Mouse (Mus musculus) midbrain, postnatal 0 days (tissue): ENCODE measurements at regions not wholly inside any gene's neighbourhood (a gene's known extent, or its start where the extent isn't known, plus 50 kb on each side); places are given as distances from the start of the nearest gene placed in this dataset.

Source experiments
- ATAC-seq: fragments of 200-750 bp; cut with Nextera tagmentation; 2 replicates; pipeline ENCODE4 v1.8.0; 2017; ENCODE audit warnings: moderate number of reproducible peaks, mild to moderate bottlenecking, moderate TSS enrichment, moderate library complexity; ENCODE audit not compliant: low FRiP score
- DNase-seq: peaks from one replicate; pipeline ENCODE4 v3.0.0-alpha.2; 2015; ENCODE audit warnings: low spot score
- H3K27ac ChIP-seq: fragments of 300-500 bp; sonication (generic); 2 replicates; pipeline ENCODE4 v1.5.1; 2014; ENCODE audit warnings: low read depth, mild to moderate bottlenecking, low read length, mixed read lengths
- H3K27me3 ChIP-seq: fragments of 300-500 bp; sonication (generic); 2 replicates; pipeline ENCODE4 v1.6.1; 2014; ENCODE audit warnings: low read length, control low read depth, mixed read lengths; ENCODE audit not compliant: insufficient read depth
- H3K36me3 ChIP-seq: fragments of 300-500 bp; sonication (generic); 2 replicates; pipeline ENCODE4 v1.6.1; 2014; ENCODE audit warnings: low read length, control low read depth, mixed read lengths; ENCODE audit not compliant: insufficient read depth
- H3K4me1 ChIP-seq: fragments of 300-500 bp; sonication (generic); 2 replicates; pipeline ENCODE4 v1.6.1; 2014; ENCODE audit warnings: mild to moderate bottlenecking, control low read depth, antibody characterized with exemption, low read length, mixed read lengths; ENCODE audit not compliant: insufficient read depth
- H3K4me2 ChIP-seq: fragments of 300-500 bp; sonication (generic); 2 replicates; pipeline ENCODE4 v1.6.1; 2014; ENCODE audit warnings: low read depth, mild to moderate bottlenecking, low read length, mixed read lengths; ENCODE audit not compliant: poor library complexity, severe bottlenecking
- H3K4me3 ChIP-seq: fragments of 300-500 bp; sonication (generic); 2 replicates; pipeline ENCODE4 v1.5.1; 2014; ENCODE audit warnings: low read depth, mild to moderate bottlenecking, low read length, moderate library complexity
- H3K9ac ChIP-seq: fragments of 300-500 bp; sonication (generic); replicated peaks from 2 replicates; pipeline ENCODE4 v1.6.1; 2014; ENCODE audit warnings: mild to moderate bottlenecking, low read length, moderate library complexity, mixed read lengths; ENCODE audit not compliant: poor library complexity, severe bottlenecking
- H3K9me3 ChIP-seq: fragments of 300-500 bp; sonication (generic); 2 replicates; pipeline ENCODE4 v1.6.1; 2016; ENCODE audit warnings: low read length, control low read depth
- CTCF ChIP-seq: IDR thresholded peaks from 2 replicates; pipeline ENCODE4 v1.5.1; 2016; ENCODE audit warnings: antibody characterized with exemption, mild to moderate bottlenecking
- WGBS: fragments of 180-500 bp; shearing (Covaris S2); extraction: QIAGEN DNeasy Blood & Tissue Kit; methylation state at CpG from one replicate; pipeline ENCODE4 v1.1.7; 2014; 5-methylcytosine and 5-hydroxymethylcytosine counted together

DNA sequence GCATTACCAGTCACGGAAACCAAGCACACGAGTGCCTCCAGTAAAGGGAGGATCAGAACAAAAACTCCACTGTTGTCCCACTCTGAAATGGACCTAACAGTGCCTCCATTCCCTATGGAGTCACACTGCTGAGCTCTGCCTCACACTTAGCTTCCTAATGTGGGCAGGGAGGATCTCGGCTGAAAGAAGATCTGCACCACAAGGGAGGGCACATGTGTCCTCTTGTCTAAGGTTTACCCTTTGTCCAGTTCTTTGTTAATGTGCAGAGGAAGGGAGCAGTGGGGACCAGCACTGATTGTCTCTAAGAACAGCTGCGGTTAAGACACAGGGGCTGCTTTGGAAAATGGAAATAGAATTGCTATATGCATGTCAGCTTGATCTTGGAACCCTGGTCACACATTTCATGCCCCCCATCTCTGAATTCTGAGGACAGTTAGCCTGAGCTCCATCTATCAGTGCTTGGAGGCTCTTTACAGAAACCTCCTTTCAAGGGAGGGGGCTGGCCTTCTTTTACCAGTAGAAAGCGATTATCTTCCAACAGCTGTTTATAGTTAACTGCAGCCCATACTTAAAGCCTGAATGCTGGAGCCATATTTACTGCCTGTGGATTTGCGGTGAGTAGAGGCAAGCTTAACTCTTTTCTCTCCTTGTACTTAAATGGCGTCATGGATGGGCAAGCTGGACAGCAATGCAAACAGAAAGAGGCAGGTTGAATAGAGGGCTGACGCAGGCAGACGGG, 485.5 kb upstream of the Cdh11 start:
- ATAC-seq (no peak), DNase-seq (peak; percentile 22)
- no peak overlapping the region for H3K27ac ChIP-seq
- H3K36me3 ChIP-seq, result no peaks in the 10 kb centered on the region
- H3K9ac ChIP-seq, result no peak overlapping the region
- H3K4me1 ChIP-seq, result no peaks in the 10 kb centered on the region
- H3K27me3 ChIP-seq, result no peaks in the 10 kb centered on the region
- H3K4me3 ChIP-seq, result no peak overlapping the region
- 43% methylated on average over 9 of the region's 9 CpGs for WGBS
- no peak overlapping the region for H3K4me2 ChIP-seq
- TF ChIP-seq CTCF, result no peak
- H3K9me3 ChIP-seq, result no peaks in the 10 kb centered on the region

DNA sequence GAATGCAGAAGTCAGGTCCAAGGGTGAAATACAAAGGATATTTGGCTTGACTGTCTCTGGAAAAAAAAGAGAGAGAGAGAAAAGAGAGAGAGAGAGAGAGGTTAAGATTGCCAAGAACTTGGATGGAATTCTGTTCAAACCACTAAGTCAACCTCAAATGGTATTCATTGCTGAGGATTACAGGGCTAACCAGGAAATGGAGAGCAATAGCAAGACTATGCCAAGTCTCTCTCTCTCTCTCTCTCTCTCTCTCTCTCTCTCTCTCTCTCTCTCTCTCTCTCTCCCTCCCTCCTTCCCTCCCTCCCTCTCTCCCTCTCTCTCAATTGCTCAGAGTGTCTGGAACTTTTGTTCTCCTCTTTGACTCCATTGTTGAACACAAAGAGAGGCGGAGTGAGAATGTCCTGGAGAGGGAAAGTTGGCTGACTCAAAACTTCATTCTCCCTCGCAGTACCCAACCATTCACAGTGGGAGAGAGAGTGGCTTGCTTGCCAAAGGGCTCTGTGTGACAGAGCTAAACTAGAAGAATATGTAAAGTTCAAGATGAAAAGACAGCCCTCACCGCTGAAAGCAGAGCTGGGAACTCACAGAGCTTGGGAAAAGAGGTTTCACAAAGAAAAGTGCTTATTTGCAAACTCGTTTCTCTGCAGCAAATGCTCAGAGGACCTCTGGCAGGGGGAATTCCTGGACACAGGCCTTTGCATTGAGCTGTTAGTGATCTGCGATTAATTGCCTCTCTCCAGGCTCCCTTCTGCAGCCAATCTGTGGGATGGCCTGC, 487.1 kb upstream of the Cdh11 start:
- DNase-seq (peak; percentile 85), ATAC-seq (peak; percentile 86)
- no peak for TF ChIP-seq CTCF
- H3K4me2 ChIP-seq, result no peak overlapping the region
- WGBS, result 11% methylated on average over 5 of the region's 5 CpGs
- H3K9ac ChIP-seq, result no peak overlapping the region
- no peaks in the 10 kb centered on the region for H3K27me3 ChIP-seq
- H3K4me3 ChIP-seq, result no peak overlapping the region
- H3K27ac ChIP-seq, result 0 out of 2 replicates have a peak overlapping the region, but pooled peaks have one; percentile 19
- no peaks in the 10 kb centered on the region for H3K9me3 ChIP-seq
- no peaks in the 10 kb centered on the region for H3K4me1 ChIP-seq
- H3K36me3 ChIP-seq, result no peaks in the 10 kb centered on the region

DNA sequence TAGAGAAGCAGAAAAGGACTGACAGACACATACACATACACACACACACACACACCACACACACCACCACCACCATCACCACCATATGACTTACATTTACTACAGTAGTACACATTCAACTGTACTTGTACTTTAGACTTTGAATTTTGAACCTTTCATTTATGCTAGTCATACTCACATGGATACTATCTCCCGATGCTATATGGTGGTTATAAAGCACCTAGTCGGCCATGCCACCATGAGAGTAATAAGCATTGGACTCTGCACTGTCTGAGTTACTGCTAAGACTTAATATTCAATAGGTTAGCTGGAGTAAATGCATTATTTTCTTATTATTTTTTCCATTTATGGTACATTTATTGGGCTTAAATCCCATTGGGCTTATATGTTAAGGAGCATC, 488.0 kb upstream of the Cdh11 start:
- H3K36me3 ChIP-seq, result no peaks in the 10 kb centered on the region
- no peaks in the 10 kb centered on the region for H3K9me3 ChIP-seq
- ATAC-seq, result no peak
- no peak overlapping the region for H3K9ac ChIP-seq
- no peak overlapping the region for H3K4me2 ChIP-seq
- 92% methylated on average over 2 of the region's 2 CpGs for WGBS
- no peak overlapping the region for H3K27ac ChIP-seq
- TF ChIP-seq CTCF, result no peak
- no peak for DNase-seq
- H3K4me3 ChIP-seq, result no peak overlapping the region
- no peaks in the 10 kb centered on the region for H3K27me3 ChIP-seq
- no peaks in the 10 kb centered on the region for H3K4me1 ChIP-seq

DNA sequence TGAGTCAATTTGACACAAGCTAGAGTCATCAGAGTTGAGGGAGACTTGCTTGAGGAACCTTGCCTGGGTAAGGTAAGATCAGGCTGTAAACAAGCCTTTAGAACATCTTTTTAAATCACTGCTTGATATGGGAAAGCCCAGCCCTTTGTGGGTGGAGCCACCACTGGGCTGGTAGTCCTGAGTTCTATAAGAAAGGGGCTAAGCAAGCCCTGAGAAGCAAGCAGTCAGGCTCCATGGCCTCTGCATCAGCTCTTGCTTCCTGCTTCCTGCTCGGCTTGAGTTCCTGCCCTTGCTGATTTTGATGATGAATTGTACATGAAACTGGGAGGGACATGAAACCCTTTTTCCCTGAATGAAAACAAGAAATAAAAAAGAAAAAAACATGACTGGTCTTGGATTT, 496.4 kb upstream of the Cdh11 start:
- WGBS, result 39% methylated on average over 1 of the region's 1 CpGs
- no peaks in the 10 kb centered on the region for H3K4me1 ChIP-seq
- H3K27me3 ChIP-seq, result no peaks in the 10 kb centered on the region
- no peak overlapping the region for H3K4me2 ChIP-seq
- no peak for ATAC-seq
- H3K9me3 ChIP-seq, result no peaks in the 10 kb centered on the region
- TF ChIP-seq CTCF, result no peak
- no peak overlapping the region for H3K27ac ChIP-seq
- H3K9ac ChIP-seq, result no peak overlapping the region
- no peaks in the 10 kb centered on the region for H3K36me3 ChIP-seq
- no peak overlapping the region for H3K4me3 ChIP-seq
- no peak for DNase-seq

DNA sequence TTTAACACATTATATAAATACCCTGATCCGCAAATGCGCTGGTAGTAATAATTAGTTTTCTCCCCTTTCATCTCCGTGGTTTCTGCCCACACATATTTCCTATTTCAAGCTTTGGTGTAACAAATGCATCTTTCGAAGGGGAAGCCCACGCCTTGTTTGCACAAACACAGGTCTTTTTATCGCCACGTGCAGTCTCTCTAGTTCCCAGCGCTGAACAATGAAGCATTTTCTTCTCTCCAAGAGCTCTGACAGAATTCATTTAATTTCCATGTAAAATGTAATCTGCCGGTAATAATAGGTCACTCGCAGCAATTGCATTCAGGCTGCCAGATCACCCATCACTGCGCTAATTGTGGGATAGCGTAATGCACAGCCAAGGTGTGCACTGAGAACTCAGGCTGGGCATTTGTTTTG, 503.1 kb upstream of the Cdh11 start:
- Histone ChIP-seq H3K9ac (no peak overlapping the region), H3K27me3 (no peaks in the 10 kb centered on the region), H3K4me3 (no peak overlapping the region), H3K36me3 (no peaks in the 10 kb centered on the region), H3K9me3 (no peaks in the 10 kb centered on the region), H3K27ac (no peak overlapping the region), H3K4me1 (no peaks in the 10 kb centered on the region), H3K4me2 (peak overlapping the region; percentile 20; the same call in 1 of the 2 replicates)
- ATAC-seq, result no peak
- WGBS, result 32% methylated on average over 12 of the region's 12 CpGs
- no peak for TF ChIP-seq CTCF
- peak; percentile 33 for DNase-seq

DNA sequence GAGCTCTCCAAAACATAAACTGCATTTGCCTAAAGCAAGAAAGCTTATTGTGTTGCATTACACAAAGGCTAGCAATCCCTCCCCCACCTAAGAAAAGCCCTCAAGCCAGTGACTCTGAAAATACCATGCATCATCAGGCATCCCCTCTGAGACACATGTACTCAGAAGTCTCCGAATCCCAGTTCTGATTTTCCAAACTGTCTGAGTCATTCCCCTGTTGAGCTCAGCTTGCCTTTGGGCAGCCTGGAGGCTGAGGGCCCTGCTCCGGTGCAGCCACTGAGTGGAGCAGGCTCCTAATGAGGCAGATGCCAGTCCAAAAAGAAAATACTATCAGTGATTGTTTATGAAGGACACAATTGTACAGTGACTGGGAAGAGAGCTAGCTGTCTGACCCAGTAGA, 507.5 kb upstream of the Cdh11 start:
- H3K27ac ChIP-seq, result no peak overlapping the region
- H3K36me3 ChIP-seq, result no peaks in the 10 kb centered on the region
- H3K9me3 ChIP-seq, result no peaks in the 10 kb centered on the region
- no peak overlapping the region for H3K4me2 ChIP-seq
- WGBS, result 53% methylated on average over 2 of the region's 2 CpGs
- no peaks in the 10 kb centered on the region for H3K4me1 ChIP-seq
- H3K27me3 ChIP-seq, result no peaks in the 10 kb centered on the region
- no peak for TF ChIP-seq CTCF
- DNase-seq, result no peak
- H3K4me3 ChIP-seq, result no peak overlapping the region
- ATAC-seq, result no peak
- H3K9ac ChIP-seq, result no peak overlapping the region
